Mouse (Mus musculus) CH12.LX (cell line): ENCODE results near the gene Syt15. TPM values are rescaled to one million over a fixed set of nuclear protein-coding genes. Genes with fewer than 3 reads are reported as not detected.
A peak's percentile ranks its signal among the peaks of the same experiment; 100 is the strongest.
"Not testable (repeated sequence)": the region's sequence is repeated elsewhere in the genome, so short reads cannot be mapped to it uniquely, and the experiment has no call there.

Experiments
- DNase-seq: peaks from one replicate; pipeline ENCODE4 v3.0.0-alpha.2; 2013; ENCODE audit errors: extremely low read depth
- H3K27ac ChIP-seq: 2 replicates; pipeline ENCODE4 v1.5.1; 2012; ENCODE audit warnings: low read depth, mild to moderate bottlenecking, control low read depth, moderate library complexity; ENCODE audit not compliant: insufficient read depth
- H3K27me3 ChIP-seq: replicated peaks from 2 replicates; pipeline ENCODE3; 2012; ENCODE audit warnings: inconsistent platforms
- H3K36me3 ChIP-seq, 2 experiments: replicated peaks in 1 of 2; 2 replicates each; pipeline versions ENCODE3 to v1.6.1; 2012; ENCODE audit warnings: inconsistent platforms in 1 of 2, low read length in 1 of 2, mild to moderate bottlenecking in 1 of 2, mixed read lengths in 1 of 2, moderate library complexity in 1 of 2; ENCODE audit not compliant: control insufficient read depth in 1 of 2, insufficient read depth in 1 of 2
- H3K4me1 ChIP-seq, 2 experiments: 2 replicates each; pipeline ENCODE4 v1.6.1; 2012; ENCODE audit warnings: inconsistent platforms in 1 of 2, moderate library complexity in 1 of 2; ENCODE audit not compliant: insufficient read depth in 2 of 2, control insufficient read depth in 1 of 2
- H3K4me2 ChIP-seq: 2 replicates; pipeline ENCODE4 v1.6.1; 2012; ENCODE audit warnings: low read depth, mild to moderate bottlenecking, control low read depth; ENCODE audit not compliant: poor library complexity, insufficient read depth, severe bottlenecking
- H3K4me3 ChIP-seq, 3 experiments: fragments of 150-350 bp in 1 of 3; sonication (generic) in 1 of 3; replicated peaks in 1 of 3; 2 replicates each; pipeline versions ENCODE3 to v1.5.1; 2011 to 2012; ENCODE audit warnings: low read depth in 2 of 3, low read length in 2 of 3, mild to moderate bottlenecking in 2 of 3, moderate library complexity in 2 of 3, control low read depth in 1 of 3, improper control_type of control experiment in 1 of 3, inconsistent platforms in 1 of 3, mixed read lengths in 1 of 3; ENCODE audit not compliant: poor library complexity in 1 of 3
- H3K79me2 ChIP-seq: replicated peaks from 2 replicates; pipeline ENCODE4 v1.6.1; 2012; ENCODE audit warnings: mild to moderate bottlenecking, moderate library complexity; ENCODE audit not compliant: control insufficient read depth, poor library complexity, insufficient read depth, severe bottlenecking; ENCODE audit errors: extremely low read depth
- H3K9ac ChIP-seq: 2 replicates; pipeline ENCODE4 v1.6.1; 2012; ENCODE audit warnings: low read depth, mild to moderate bottlenecking, control low read depth, moderate library complexity; ENCODE audit not compliant: insufficient read depth
- H3K9me3 ChIP-seq: replicated peaks from 2 replicates; pipeline ENCODE3; 2012; ENCODE audit warnings: low read length, inconsistent platforms, mixed read lengths
- BHLHE40 ChIP-seq: IDR thresholded peaks from 2 replicates; pipeline ENCODE4 v1.6.1; 2011; ENCODE audit warnings: mild to moderate bottlenecking, low read depth, low read length, improper control_type of control experiment
- CTCF ChIP-seq, 2 experiments: IDR thresholded peaks in 1 of 2; conservative IDR thresholded peaks in 1 of 2; 2 replicates each; pipeline ENCODE4 v1.5.1; 2011 to 2012; ENCODE audit warnings: low read depth in 2 of 2, low read length in 2 of 2, improper control_type of control experiment in 1 of 2, inconsistent platforms in 1 of 2, mild to moderate bottlenecking in 1 of 2, moderate library complexity in 1 of 2
- EP300 ChIP-seq: IDR thresholded peaks from 2 replicates; pipeline ENCODE4 v1.6.1; 2011; ENCODE audit warnings: low read length, improper control_type of control experiment
- HCFC1 ChIP-seq: IDR thresholded peaks from 2 replicates; pipeline ENCODE4 v1.6.1; 2012; ENCODE audit warnings: low read depth, mild to moderate bottlenecking, inconsistent platforms, low read length, improper control_type of control experiment
- MAFK ChIP-seq: IDR thresholded peaks from 2 replicates; pipeline ENCODE4 v1.6.1; 2011; ENCODE audit warnings: low read length, improper control_type of control experiment; ENCODE audit not compliant: insufficient replicate concordance
- MAZ ChIP-seq: IDR thresholded peaks from 2 replicates; pipeline ENCODE4 v1.6.1; 2012; ENCODE audit warnings: low read depth, mild to moderate bottlenecking, inconsistent platforms, low read length, improper control_type of control experiment, moderate library complexity
- MEF2A ChIP-seq: IDR thresholded peaks from 2 replicates; pipeline ENCODE4 v1.6.1; 2014; ENCODE audit warnings: low read depth, mild to moderate bottlenecking, inconsistent platforms, low read length, improper control_type of control experiment, borderline replicate concordance
- NELFE ChIP-seq: IDR thresholded peaks from 2 replicates; pipeline ENCODE4 v1.6.1; 2011; ENCODE audit warnings: low read depth, low read length, improper control_type of control experiment
- NRF1 ChIP-seq: IDR thresholded peaks from 2 replicates; pipeline ENCODE4 v1.6.1; 2014; ENCODE audit warnings: low read depth, mild to moderate bottlenecking, inconsistent platforms, low read length, improper control_type of control experiment, moderate library complexity
- POLR2AphosphoS2 ChIP-seq: IDR thresholded peaks from 2 replicates; pipeline ENCODE4 v1.6.1; 2011; ENCODE audit warnings: low read depth, low read length, improper control_type of control experiment
- RAD21 ChIP-seq: IDR thresholded peaks from 2 replicates; pipeline ENCODE4 v1.6.1; 2011; ENCODE audit warnings: low read depth, mild to moderate bottlenecking, low read length, improper control_type of control experiment, moderate library complexity
- SIN3A ChIP-seq: IDR thresholded peaks from 2 replicates; pipeline ENCODE4 v1.6.1; 2012; ENCODE audit warnings: low read length, improper control_type of control experiment, inconsistent platforms
- SMC3 ChIP-seq: IDR thresholded peaks from 2 replicates; pipeline ENCODE4 v1.6.1; 2011; ENCODE audit warnings: low read depth, low read length, improper control_type of control experiment
- USF2 ChIP-seq: conservative IDR thresholded peaks from 2 replicates; pipeline ENCODE4 v1.6.1; 2011; ENCODE audit warnings: low read depth, low read length, improper control_type of control experiment
- ZMIZ1 ChIP-seq: IDR thresholded peaks from 2 replicates; pipeline ENCODE4 v1.6.1; 2012; ENCODE audit warnings: low read depth, mild to moderate bottlenecking, inconsistent platforms, low read length, improper control_type of control experiment
- ZNF384 ChIP-seq: IDR thresholded peaks from 2 replicates; pipeline ENCODE4 v1.6.1; 2012; ENCODE audit warnings: low read depth, low read length, improper control_type of control experiment, inconsistent platforms
- dilution Hi-C: fragments of 300-500 bp; cut with MboI; formaldehyde crosslinking; loops from 2 replicates; pipeline ENCODE4 v1.14.3; 2020; ENCODE audit warnings: low sequenced_read_pairs; ENCODE audit not compliant: extremely low pct_unique_long_range_greater_than_20kb, extremely low pct_ligation_motif_present
- in situ Hi-C: fragments of 300-500 bp; cut with MboI; formaldehyde crosslinking; loops from 3 replicates; pipeline ENCODE4 v1.14.3; 2019; ENCODE audit warnings: low sequenced_read_pairs, low pct_ligation_motif_present, low pct_unique_long_range_greater_than_20kb, mixed read lengths
- polyA plus RNA-seq: library from polyadenylated mRNA; unstranded; fragments of >175 nt; gene quantifications from 2 replicates; pipeline ENCODE4 v1.2.1, GENCODE M21; 2012; ENCODE audit warnings: low read depth; ENCODE audit not compliant: insufficient read length
- total RNA-seq, 2 experiments: library from RNA; depleted of rRNA; stranded (reverse); fragments of 300-350 nt in 1 of 2; fragments of >200 nt in 1 of 2; gene quantifications; 2 replicates each; pipeline ENCODE4 v1.2.3; 2012 to 2014

Gene Syt15
- total and polyA plus RNA-seq, 3 experiments: 0.10 TPM; not detected in 2

GRCm38 (mm10) chr14:34258525-34258924 is 39.1 kb downstream of the Syt15 start:
- H3K27me3 ChIP-seq, H3K4me1 ChIP-seq, H3K9me3 ChIP-seq, H3K9ac ChIP-seq, in situ Hi-C loops, H3K4me2 ChIP-seq, H3K4me3 ChIP-seq, H3K27ac ChIP-seq, DNase-seq, H3K79me2 ChIP-seq, dilution Hi-C loops: not testable (repeated sequence)
- H3K36me3 ChIP-seq: peaks cover 0 to 15% of the 10 kb centered on the region in 2 experiments
- peak; percentile 31; the same call in 1 of the 2 replicates for TF ChIP-seq BHLHE40

GRCm38 (mm10) chr14:34268046-34268445 is 48.7 kb downstream of the Syt15 start:
- no peaks in the 10 kb centered on the region for H3K27me3 ChIP-seq
- dilution Hi-C loops (no loop called here), in situ Hi-C loops (no loop called here)
- H3K36me3 ChIP-seq: peaks cover 0 to 23% of the 10 kb centered on the region in 2 experiments
- H3K9ac ChIP-seq: no peak overlapping the region
- H3K4me3 ChIP-seq: no peak overlapping the region
- H3K79me2 ChIP-seq: no peaks in the 10 kb centered on the region; the same call in 1 of the 2 replicates
- no peak for DNase-seq
- H3K4me1 ChIP-seq: no peaks in the 10 kb centered on the region
- no peak overlapping the region for H3K4me2 ChIP-seq
- no peaks in the 10 kb centered on the region for H3K9me3 ChIP-seq
- H3K27ac ChIP-seq: no peak overlapping the region
- no peak for TF ChIP-seq NELFE
- TF ChIP-seq ZMIZ1: no peak
- no peak for TF ChIP-seq POLR2AphosphoS2
- no peak for TF ChIP-seq SMC3
- TF ChIP-seq MEF2A: no peak
- TF ChIP-seq MAFK: no peak
- TF ChIP-seq NRF1: no peak
- no peak for TF ChIP-seq USF2
- no peak for TF ChIP-seq HCFC1
- TF ChIP-seq SIN3A: no peak
- TF ChIP-seq EP300: no peak

GRCm38 (mm10) chr14:34273280-34273679 is 53.9 kb downstream of the Syt15 start:
- Histone ChIP-seq H3K9me3 (no peaks in the 10 kb centered on the region), H3K36me3 (peaks cover 0 to 12% of the 10 kb centered on the region in 2 experiments), H3K4me2 (no peak overlapping the region), H3K27ac (no peak overlapping the region), H3K79me2 (no peaks in the 10 kb centered on the region; the same call in 1 of the 2 replicates), H3K9ac (no peak overlapping the region), H3K4me3 (no peak overlapping the region), H3K4me1 (no peaks in the 10 kb centered on the region), H3K27me3 (no peaks in the 10 kb centered on the region)
- in situ Hi-C loops: no loop called here
- dilution Hi-C loops: no loop called here
- peak; percentile 21 for DNase-seq
- TF ChIP-seq SMC3 (peak; percentile 70), MEF2A (no peak), ZNF384 (peak; percentile 75), RAD21 (peak; percentile 68), MAZ (no peak), CTCF (conservative IDR thresholded peaks at IDR 0.05 in 1 of 2, IDR thresholded peaks at IDR 0.05 in 1 of 2; ENCODE audit: low read depth in 2 of 2, low read length in 2 of 2) (peak in 1 of 2 experiments; percentile 70; a peak in 3 of 4 replicates)
